Mouse (Mus musculus): ENCODE data around the gene Dennd5a.

GRCm38 (mm10) chr7:109954622-109955401 lies 5.5 kb downstream of the Dennd5a start:
- TF ChIP-seq CTCF (conservative IDR thresholded peaks at IDR 0.05; ENCODE audit: low read length) (no peak), POU5F1 (IDR thresholded peaks at IDR 0.05; ENCODE audit: borderline replicate concordance, low read length) (no peak)

Data from E14TG2a.4 (cell line).